Mouse (Mus musculus) midbrain, embryonic 14.5 days (tissue): ENCODE results near the gene Hnrnpa2b1. TPM values are rescaled to one million over a fixed set of nuclear protein-coding genes. Genes with fewer than 3 reads are reported as not detected.

Experiments
- ATAC-seq: fragments of 200-750 bp; cut with Nextera tagmentation; 2 replicates; pipeline ENCODE4 v1.8.0; 2017; ENCODE audit warnings: moderate number of reproducible peaks, moderate library complexity; ENCODE audit not compliant: low FRiP score, low TSS enrichment
- DNase-seq: peaks from one replicate; pipeline ENCODE4 v3.0.0-alpha.2; 2015
- H3K27ac ChIP-seq: fragments of 300-500 bp; sonication (generic); replicated peaks from 2 replicates; pipeline ENCODE4 v1.5.1; 2014; ENCODE audit warnings: mild to moderate bottlenecking, low read depth, low read length, moderate library complexity
- H3K27me3 ChIP-seq: fragments of 300-500 bp; sonication (generic); 2 replicates; pipeline ENCODE4 v1.6.1; 2014; ENCODE audit warnings: low read length, control low read depth, mixed read lengths; ENCODE audit not compliant: control insufficient read depth, insufficient read depth
- H3K36me3 ChIP-seq: fragments of 300-500 bp; sonication (generic); 2 replicates; pipeline ENCODE4 v1.6.1; 2014; ENCODE audit warnings: low read length, control low read depth; ENCODE audit not compliant: control insufficient read depth, insufficient read depth
- H3K4me1 ChIP-seq: fragments of 300-500 bp; sonication (generic); 2 replicates; pipeline ENCODE4 v1.6.1; 2014; ENCODE audit warnings: mild to moderate bottlenecking, antibody characterized with exemption, low read length, control low read depth; ENCODE audit not compliant: control insufficient read depth, insufficient read depth
- H3K4me2 ChIP-seq: fragments of 300-500 bp; sonication (generic); 2 replicates; pipeline ENCODE4 v1.6.1; 2014; ENCODE audit warnings: mild to moderate bottlenecking, low read length, moderate library complexity
- H3K4me3 ChIP-seq: fragments of 300-500 bp; sonication (generic); replicated peaks from 2 replicates; pipeline ENCODE4 v1.5.1; 2014; ENCODE audit warnings: low read depth, low read length
- H3K9ac ChIP-seq: fragments of 300-500 bp; sonication (generic); replicated peaks from 2 replicates; pipeline ENCODE4 v1.6.1; 2014; ENCODE audit warnings: mild to moderate bottlenecking, low read length, moderate library complexity
- H3K9me3 ChIP-seq: fragments of 300-500 bp; sonication (generic); 2 replicates; pipeline ENCODE4 v1.6.1; 2016; ENCODE audit warnings: low read length, control low read depth, mixed read lengths; ENCODE audit not compliant: control insufficient read depth
- WGBS: fragments of 180-500 bp; shearing (Covaris S2); extraction: QIAGEN DNeasy Blood & Tissue Kit; methylation state at CpG from one replicate; pipeline ENCODE4 v1.1.7; 2014; 5-methylcytosine and 5-hydroxymethylcytosine counted together
- polyA plus RNA-seq: library from polyadenylated mRNA; unstranded; fragments of >200 nt; fragmentation: Nextera tagmentation; extraction: Ambion mirVana; gene quantifications from 2 replicates; pipeline ENCODE4 v1.2.1, GENCODE M21; 2014

Hnrnpa2b1 gene
- polyA plus RNA-seq, 1 experiment from 2014 or later, result 918 TPM

DNA sequence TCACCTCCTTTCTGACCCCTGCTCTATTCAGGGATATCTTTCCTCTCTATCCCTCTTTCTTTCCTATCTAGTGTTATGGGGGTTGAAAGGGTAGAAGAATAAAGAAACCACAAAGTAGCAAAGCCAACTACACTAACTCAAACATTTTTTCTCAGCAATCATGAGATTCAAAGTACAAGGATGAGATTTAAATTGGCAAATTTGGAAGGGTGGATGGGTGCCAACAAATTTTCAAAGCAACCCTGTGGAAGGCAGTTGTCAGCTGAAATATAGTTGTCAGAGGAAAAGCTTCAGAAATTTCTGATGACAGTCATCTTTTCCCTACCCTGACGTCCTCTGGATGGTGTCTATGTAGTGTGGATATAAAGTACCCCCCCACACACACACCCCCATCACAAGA, 53.3 kb downstream of the Hnrnpa2b1 start:
- H3K36me3 ChIP-seq, result no peaks in the 10 kb centered on the region
- H3K4me3 ChIP-seq, result no peak overlapping the region
- no peak overlapping the region for H3K9ac ChIP-seq
- no peaks in the 10 kb centered on the region for H3K4me1 ChIP-seq
- ATAC-seq, result no peak
- no peak overlapping the region for H3K27ac ChIP-seq
- 53% methylated on average over 1 of the region's 1 CpGs for WGBS
- no peak overlapping the region for H3K4me2 ChIP-seq
- no peaks in the 10 kb centered on the region for H3K9me3 ChIP-seq
- H3K27me3 ChIP-seq, result no peaks in the 10 kb centered on the region
- no peak for DNase-seq

Other genes with a start within 250 kb of the Hnrnpa2b1 start
- 8.2 and 9.0 TPM in 2 replicates for gene Nfe2l3, start 37.2 kb downstream of the Hnrnpa2b1 start, polyA plus RNA-seq
- gene Cbx3, start 466 bp upstream of the Hnrnpa2b1 start, polyA plus RNA-seq, result 518 and 525 TPM in 2 replicates
- gene Snx10, start 54.0 kb upstream of the Hnrnpa2b1 start, polyA plus RNA-seq, result 54.7 and 55.2 TPM in 2 replicates